Mouse (Mus musculus) frontal cortex, postnatal 36 days (tissue): ENCODE results near the gene Zfp770.
"Not testable (repeated sequence)": the region's sequence is repeated elsewhere in the genome, so short reads cannot be mapped to it uniquely, and the experiment has no call there.

ENCODE experiments used
- DNase-seq, 2 experiments: peaks; one replicate each; pipeline ENCODE4 v3.0.0; 2022; ENCODE audit warnings: low spot score in 2 of 2

The Zfp770 gene

GRCm38 (mm10) chr2:114200932-114201559 lies at the start of gene Zfp770:
Gene Zfp770 (minus strand): TSS chr2:114201469.
- DNase-seq: peak; percentile 81 to 87

- DNase-seq: peak; percentile 36 to 72
These were observed 48.2 kb upstream of the Zfp770 start for GRCm38 (mm10) chr2:114249440-114249839.

GRCm38 (mm10) chr2:114237639-114238038 lies 36.4 kb upstream of the Zfp770 start:
- no peak for DNase-seq

- no peak for DNase-seq
These were observed 35.3 kb upstream of the Zfp770 start for GRCm38 (mm10) chr2:114236566-114236965.

- DNase-seq: no peak
These were observed 34.3 kb upstream of the Zfp770 start for GRCm38 (mm10) chr2:114235584-114235983.

GRCm38 (mm10) chr2:114231248-114231647 lies 30.0 kb upstream of the Zfp770 start:
- no peak for DNase-seq

DNA sequence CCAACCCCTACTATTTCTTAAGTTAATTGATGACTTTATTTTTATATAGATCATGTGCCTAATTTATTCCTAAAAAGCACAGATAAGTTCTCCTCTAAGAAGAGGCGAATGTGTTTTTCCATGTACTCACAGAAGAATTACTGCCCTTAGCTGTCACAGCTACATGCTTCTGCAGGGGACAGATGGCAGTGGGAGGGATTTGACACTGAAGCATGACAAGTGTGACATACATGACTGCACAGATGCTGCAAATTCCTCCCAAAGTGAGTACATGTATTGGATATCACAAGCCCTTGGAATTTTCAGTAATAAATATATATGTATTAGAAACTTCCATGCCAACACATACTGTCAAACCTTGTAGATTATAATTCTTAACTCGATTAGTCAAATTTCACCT lies 27.4 kb upstream of the Zfp770 start:
- no peak for DNase-seq

DNA sequence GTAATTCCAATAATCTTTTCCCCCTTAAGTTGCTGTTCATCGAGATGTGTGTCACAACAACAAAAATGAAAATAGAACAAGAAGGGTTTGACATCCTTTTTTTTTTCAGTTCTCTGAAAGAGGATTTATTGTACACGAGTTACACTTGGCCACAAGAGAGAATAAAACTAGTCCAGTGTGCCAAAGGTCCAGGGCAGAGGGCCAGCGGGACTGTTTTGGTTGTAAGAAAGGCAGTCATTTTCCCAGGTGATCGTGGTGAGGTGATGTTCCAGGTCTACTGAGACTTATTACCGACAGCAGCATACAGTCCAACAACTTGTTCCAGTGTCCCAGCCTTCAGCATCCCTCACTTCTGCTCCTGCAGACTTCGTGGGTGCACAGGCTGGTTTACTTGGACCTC lies 3.8 kb upstream of the Zfp770 start:
- DNase-seq: no peak

- no peak for DNase-seq
These were observed 305 bp upstream of the Zfp770 start for GRCm38 (mm10) chr2:114201574-114201973.

DNA sequence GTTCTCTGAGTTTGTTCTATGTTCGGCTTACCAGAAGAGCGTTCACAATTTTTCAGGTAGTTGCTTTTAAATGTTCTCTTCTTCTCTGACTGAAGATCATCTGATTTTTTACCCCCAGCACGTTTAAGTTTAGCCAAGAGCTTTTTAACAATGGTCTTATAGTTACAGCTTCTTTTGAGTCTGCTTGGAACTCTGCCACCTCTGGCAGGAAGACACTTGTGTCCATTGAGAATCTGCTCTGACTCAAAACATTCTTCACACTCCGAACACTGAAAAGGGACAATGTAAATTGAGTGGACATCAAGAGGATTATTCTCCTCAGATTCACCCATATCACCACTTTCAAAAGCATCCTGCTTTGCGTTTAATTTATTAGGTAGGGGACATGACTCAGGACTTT lies 4.8 kb downstream of the Zfp770 start:
- no peak for DNase-seq

DNA sequence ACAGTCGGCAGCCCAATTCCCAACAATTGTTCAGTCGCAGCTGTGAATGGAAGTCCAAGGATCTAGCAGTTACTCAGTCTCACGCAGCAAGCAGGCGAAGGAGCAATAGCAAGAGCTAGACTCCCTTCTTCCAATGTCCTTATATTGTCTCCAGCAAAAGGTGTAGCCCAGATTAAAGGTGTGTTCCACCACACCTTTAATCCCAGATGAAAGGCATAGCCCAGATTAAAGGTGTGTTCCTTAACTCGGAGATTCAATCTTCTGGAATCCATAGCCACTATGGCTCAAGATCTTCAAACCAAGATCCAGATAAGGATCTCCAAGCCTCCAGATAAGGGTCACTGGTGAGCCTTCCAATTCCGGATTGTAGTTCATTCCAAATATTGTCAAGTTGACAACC lies 14.3 kb downstream of the Zfp770 start, which contains the start of gene Aqr:
Aqr (minus strand) TSS at position 101 of the 400 bp plus-strand sequence.
- DNase-seq: not testable (repeated sequence)

DNA sequence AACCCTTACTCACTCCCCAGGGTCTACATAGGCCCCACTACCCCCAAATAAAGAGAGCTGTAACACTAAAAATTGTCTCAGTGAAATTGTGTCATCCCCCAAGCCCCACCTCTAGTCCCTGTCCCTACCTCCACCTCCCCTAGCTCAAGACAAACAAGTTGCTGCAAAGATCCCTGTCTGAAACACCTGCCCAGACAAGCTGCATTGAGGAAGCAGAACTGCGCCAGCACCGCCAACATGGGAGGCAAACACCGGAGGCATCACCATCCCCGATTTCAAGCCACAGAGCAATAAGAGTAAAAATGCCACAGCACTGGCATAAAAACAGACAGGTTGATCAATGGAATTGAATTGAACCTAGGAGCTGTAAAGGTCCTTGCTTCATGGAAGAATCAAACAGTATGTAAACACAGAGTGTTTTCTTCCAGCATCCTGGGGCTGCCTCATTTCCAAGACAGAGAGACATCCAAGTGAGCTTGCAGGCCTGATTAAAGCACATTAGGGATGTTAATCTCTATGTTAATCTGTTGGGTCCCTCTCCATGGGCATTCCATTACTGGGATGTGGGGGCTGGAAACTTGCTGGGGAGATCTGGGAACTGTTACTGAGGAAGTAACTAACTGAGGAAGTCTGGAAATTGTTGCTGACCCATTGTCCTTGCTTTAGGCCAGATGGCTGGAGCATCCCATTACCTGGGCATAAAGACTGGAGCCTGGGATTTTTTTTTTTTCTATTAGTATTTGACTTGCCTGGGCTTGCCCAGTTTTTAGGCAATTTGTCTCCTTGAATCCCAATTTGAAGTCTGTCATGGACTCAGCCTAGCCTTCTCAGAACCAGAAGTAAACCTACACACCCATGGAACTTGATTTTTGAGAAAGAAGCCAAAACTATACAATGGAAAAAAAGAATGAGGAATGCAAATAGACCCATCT lies 23.2 kb downstream of the Zfp770 start:
- DNase-seq: no peak

- DNase-seq: peak; percentile 80 to 86
These were observed 26.4 kb downstream of the Zfp770 start for GRCm38 (mm10) chr2:114174651-114175484.

DNA sequence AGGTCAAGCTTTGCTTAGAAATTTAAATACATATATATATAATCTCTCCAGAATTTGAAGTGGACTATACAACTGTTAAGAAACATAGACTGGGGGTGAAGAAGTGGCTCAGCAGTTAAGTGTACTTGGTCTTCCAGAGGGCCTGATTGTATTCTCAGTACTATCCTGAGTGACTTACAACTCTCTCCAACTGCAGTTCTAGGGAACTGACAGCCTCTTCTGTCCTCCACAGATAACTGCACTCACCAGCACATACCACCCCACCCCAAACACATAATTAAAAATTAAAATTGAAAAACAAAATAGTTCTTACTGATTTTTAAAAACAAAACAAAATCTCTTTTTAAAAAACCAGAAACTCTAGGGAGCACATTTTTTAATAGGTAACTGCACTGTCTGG lies 28.0 kb downstream of the Zfp770 start:
- DNase-seq: no peak

DNA sequence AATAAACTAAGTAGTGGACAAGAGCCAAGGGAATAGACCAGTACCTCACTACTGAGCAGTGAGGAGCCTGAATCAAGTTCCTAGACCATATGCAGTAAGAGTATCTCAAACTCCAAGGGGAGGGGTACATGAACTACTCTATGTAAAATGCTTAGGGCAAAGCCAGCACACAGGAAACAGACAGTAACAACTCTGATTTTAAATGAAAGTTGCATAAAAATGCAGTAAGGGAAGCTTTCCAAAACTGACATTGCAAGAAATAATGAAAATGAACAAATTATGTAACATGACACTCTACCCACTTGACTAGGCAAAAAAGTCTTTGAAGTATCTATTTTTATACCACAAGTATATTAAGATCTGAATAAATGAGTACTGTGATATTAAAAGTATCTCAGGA lies 33.4 kb downstream of the Zfp770 start:
- no peak for DNase-seq

GRCm38 (mm10) chr2:114161978-114162377 lies 39.3 kb downstream of the Zfp770 start:
- DNase-seq: no peak

DNA sequence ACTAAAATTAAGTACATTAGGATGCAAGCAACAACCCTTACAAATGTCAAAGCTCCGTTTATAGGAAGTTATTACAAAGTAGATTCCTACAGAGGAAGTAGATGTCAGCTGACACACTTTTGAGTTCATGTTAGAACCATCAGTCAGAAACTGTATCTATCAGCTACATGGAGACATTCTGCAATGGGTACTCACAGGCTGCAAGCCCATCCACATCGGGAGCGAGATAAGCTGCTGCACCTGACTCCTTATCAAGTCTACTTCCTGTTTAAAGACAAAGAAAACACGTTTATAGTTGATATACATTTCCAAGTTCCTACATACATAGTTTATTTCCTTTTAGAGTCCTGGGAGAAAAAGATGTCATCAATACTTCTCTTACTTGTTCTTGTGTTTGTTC lies 43.9 kb downstream of the Zfp770 start:
- DNase-seq: no peak

GRCm38 (mm10) chr2:114156639-114157038 lies 44.6 kb downstream of the Zfp770 start:
- no peak for DNase-seq

DNA sequence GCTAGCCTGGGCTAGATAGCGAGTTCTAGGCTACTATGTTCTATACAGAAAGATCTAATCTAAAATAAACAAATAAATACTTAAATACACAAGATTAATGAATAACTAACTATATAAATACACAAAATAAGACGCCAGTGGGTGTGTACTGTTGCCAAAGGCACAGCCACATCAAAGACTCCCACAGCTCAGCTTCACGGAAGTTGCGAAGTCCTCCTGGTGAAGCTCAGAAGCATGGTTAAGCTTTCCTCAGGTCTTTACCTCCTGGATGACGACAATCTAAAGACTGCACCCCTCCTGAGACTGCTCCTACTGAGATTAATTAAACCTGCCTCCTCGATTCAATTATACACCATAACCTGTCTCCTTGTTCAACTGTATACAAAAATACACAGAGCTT lies 48.0 kb downstream of the Zfp770 start:
- no peak for DNase-seq

DNA sequence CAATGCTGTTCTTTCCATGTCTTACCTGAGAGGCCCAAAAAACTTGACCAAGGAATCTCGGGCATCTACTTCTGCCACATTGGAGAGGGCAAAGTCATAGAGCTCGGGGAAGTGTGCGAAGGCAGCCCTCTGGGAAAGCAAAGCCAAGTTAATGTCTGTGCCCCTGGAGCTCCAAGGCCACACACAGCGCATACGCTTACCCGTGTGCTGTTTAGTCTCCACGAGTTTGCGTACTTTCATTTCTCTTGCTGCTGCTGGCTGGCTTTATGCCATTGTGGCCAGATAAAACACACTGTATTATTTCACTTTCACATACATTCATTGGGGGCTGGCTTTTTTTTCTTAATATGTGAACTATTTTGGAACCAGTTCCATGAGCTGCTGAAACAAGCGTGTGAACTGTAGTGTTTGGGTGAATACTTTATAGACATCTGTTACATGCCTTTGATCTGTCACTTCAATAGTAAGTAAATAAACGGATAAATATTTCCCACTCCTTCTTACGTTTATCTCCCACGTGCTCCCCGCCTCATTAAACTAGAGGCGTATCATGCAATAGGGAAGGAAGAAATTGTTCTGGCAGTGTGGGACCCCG lies 54.3 kb downstream of the Zfp770 start:
- DNase-seq: no peak

DNA sequence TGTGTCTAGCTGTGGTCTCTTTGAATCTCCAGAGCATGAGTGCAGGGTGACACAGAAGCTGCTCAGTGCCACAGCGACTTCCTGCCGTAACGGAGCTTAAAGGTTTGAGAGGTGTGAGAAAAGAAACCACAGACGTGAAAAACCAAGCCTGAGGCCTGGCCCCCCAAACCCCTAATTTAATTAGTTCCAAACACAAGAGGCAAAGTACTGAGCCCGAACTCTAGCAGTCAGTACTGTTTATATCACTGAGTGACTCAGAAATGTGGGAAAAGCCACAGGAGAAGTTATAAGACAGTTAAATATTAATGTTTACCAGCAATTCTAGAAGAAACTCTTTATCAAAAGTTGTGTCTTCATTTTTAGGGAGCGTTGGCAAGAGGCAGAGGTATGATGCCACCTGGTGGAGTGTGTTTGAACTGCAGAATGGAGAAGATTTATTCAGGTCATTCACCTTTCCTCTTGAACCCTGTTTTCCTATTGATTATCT lies 55.9 kb downstream of the Zfp770 start:
- peak; percentile 31 to 60 for DNase-seq

DNA sequence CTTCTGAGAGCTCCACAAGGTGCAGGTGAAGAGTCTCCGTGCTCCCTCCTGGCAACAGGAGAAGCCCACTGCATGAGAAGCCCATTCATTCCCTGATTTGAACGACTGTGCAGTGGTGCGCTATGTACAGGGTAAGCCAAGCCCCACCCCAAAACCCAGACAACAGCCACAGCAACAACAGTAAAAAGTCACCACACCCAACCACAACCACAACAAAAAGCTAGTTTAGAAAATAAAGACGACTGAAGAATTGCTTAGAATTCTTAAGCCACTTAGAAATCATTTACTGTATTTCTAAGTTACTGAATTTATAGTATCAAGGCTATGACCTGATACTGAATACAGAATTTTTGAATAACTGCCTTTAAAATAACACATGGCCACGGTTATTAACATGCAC lies 56.4 kb downstream of the Zfp770 start:
- no peak for DNase-seq
